In the genomic region with DNA sequence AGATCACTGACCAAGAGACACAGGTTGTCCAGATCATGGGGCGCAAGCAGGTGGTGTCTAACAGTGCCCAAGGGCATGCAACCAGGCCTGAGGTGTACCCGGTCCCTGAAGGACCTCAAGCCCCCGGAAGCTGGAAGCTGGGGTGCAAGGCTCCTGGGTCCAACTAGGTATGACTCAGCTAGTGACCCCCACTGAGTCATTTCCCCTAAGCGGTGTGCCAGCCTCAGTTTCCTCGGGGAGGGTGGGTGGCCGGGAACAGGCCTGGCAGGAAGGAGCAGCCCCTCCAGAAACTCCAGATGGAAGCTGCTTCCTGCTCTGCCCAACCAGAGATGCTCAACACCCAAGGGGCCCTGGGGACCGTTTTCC, we compare ENCODE assay signal across 9 mouse cellular contexts. TPM values are rescaled to one million over a fixed set of nuclear protein-coding genes. Genes with fewer than 3 reads are reported as not detected.
DNase-seq lines count a peak whose midpoint lies in the region; ATAC-seq lines count a peak whose summit lies in the region.
"Had no signal": no experiment of that assay in that cellular context is flagged by ENCODE, and none has a peak within 500 bp of the region (broad histone marks: within the 10 kb centered on the region; RNA-seq: fewer than 3 reads in every experiment).

No protein-coding gene starts in this region.

- no peaks in the 10 kb centered on the region for H3K9me3 ChIP-seq in heart, embryonic 12.5 days (replicated peaks)
- no peaks in the 10 kb centered on the region for H3K9me3 ChIP-seq in neural tube, embryonic 11.5 days (ENCODE audit: control insufficient read depth, low read length)
- no peaks in the 10 kb centered on the region for H3K9me3 ChIP-seq in limb, embryonic 11.5 days (ENCODE audit: control insufficient read depth, low read length)
- H3K9me3 ChIP-seq in stomach, embryonic 16.5 days (replicated peaks; ENCODE audit: control insufficient read depth, low read length): no peaks in the 10 kb centered on the region

- DNase-seq in heart, adult 11 months: no peak
- DNase-seq in neural tube, embryonic 11.5 days (ENCODE audit: low spot score): no peak
- DNase-seq in neural tube, embryonic 10.5 days (ENCODE audit: extremely low spot score, low spot score): no peak
- no peak for DNase-seq in limb, embryonic 11.5 days (ENCODE audit: low spot score)
- no peak for DNase-seq in left cerebral cortex, postnatal 10 days (ENCODE audit: extremely low spot score in 1 of 2, low spot score in 2 of 2)
- DNase-seq in yolk sac, embryonic 10.5 days (ENCODE audit: low spot score): no peak
- DNase-seq: right cerebral cortex, postnatal 14 days had no signal

- intact Hi-C loops in left cerebral cortex, postnatal 10 days (cut with DNase I): no loop called here

- H3K36me3 ChIP-seq in heart, embryonic 12.5 days: peaks cover 4% of the 10 kb centered on the region; the same call in 1 of the 2 replicates
- no peaks in the 10 kb centered on the region for H3K36me3 ChIP-seq in neural tube, embryonic 11.5 days (ENCODE audit: control insufficient read depth, insufficient read depth, low read length)
- H3K36me3 ChIP-seq in limb, embryonic 11.5 days (ENCODE audit: control insufficient read depth, insufficient read depth, low read length): no peaks in the 10 kb centered on the region
- no peaks in the 10 kb centered on the region for H3K36me3 ChIP-seq in stomach, embryonic 16.5 days (ENCODE audit: control insufficient read depth, insufficient read depth, low read length)

- peaks cover 65% of the 10 kb centered on the region for H3K4me1 ChIP-seq in heart, embryonic 12.5 days (replicated peaks)
- peaks cover 24% of the 10 kb centered on the region for H3K4me1 ChIP-seq in neural tube, embryonic 11.5 days (ENCODE audit: control insufficient read depth, insufficient read depth, low read length)
- peaks cover 32% of the 10 kb centered on the region for H3K4me1 ChIP-seq in limb, embryonic 11.5 days (ENCODE audit: control insufficient read depth, insufficient read depth, low read length)
- peaks cover 52% of the 10 kb centered on the region for H3K4me1 ChIP-seq in stomach, embryonic 16.5 days (ENCODE audit: control insufficient read depth, insufficient read depth, low read length)

- 50% methylated on average over 7 of the region's 7 CpGs for WGBS in heart, embryonic 12.5 days
- 79% methylated on average over 6 of the region's 7 CpGs for WGBS in neural tube, embryonic 11.5 days
- 76% methylated on average over 7 of the region's 7 CpGs for WGBS in limb, embryonic 11.5 days
- 69% methylated on average over 7 of the region's 7 CpGs for WGBS in stomach, embryonic 16.5 days

- H3K4me3 ChIP-seq in heart, embryonic 12.5 days: peak overlapping the region; percentile 85
- H3K4me3 ChIP-seq in neural tube, embryonic 11.5 days (ENCODE audit: low read depth, low read length): 0 out of 2 replicates have a peak overlapping the region, but pooled peaks have one; percentile 4
- no peak overlapping the region for H3K4me3 ChIP-seq in limb, embryonic 11.5 days (ENCODE audit: low read depth, low read length)
- peak overlapping the region; percentile 70 for H3K4me3 ChIP-seq in stomach, embryonic 16.5 days (replicated peaks; ENCODE audit: low read length)

- no peak overlapping the region for H3K9ac ChIP-seq in heart, embryonic 12.5 days
- no peak overlapping the region for H3K9ac ChIP-seq in neural tube, embryonic 11.5 days (ENCODE audit: low read length)
- H3K9ac ChIP-seq in limb, embryonic 11.5 days (ENCODE audit: low read length): no peak overlapping the region; the same call in 1 of the 2 replicates
- peak overlapping the region; percentile 18; the same call in 1 of the 2 replicates for H3K9ac ChIP-seq in stomach, embryonic 16.5 days (ENCODE audit: low read length)

- ATAC-seq in heart, embryonic 12.5 days (ENCODE audit: insufficient number of reproducible peaks, low FRiP score): no peak
- no peak for ATAC-seq in neural tube, embryonic 11.5 days (ENCODE audit: insufficient read depth, low FRiP score, low TSS enrichment)
- no peak for ATAC-seq in limb, embryonic 11.5 days (ENCODE audit: insufficient number of reproducible peaks, low FRiP score, low TSS enrichment, low read depth)
- ATAC-seq in stomach, embryonic 16.5 days (ENCODE audit: insufficient read depth, low FRiP score): no peak

- peak overlapping the region; percentile 98 for H3K4me2 ChIP-seq in heart, embryonic 12.5 days
- peak overlapping the region; percentile 22; the same call in 1 of the 2 replicates for H3K4me2 ChIP-seq in neural tube, embryonic 11.5 days (ENCODE audit: low read depth)
- H3K4me2 ChIP-seq in limb, embryonic 11.5 days (ENCODE audit: low read depth, severe bottlenecking): peak overlapping the region; percentile 13; the same call in 1 of the 2 replicates
- H3K4me2 ChIP-seq in stomach, embryonic 16.5 days (ENCODE audit: low read depth, low read length): peak overlapping the region; percentile 83

- H3K27ac ChIP-seq in heart, embryonic 12.5 days (ENCODE audit: poor library complexity, severe bottlenecking): peak overlapping the region; percentile 74
- H3K27ac ChIP-seq in neural tube, embryonic 11.5 days (ENCODE audit: low read depth, low read length): no peak overlapping the region
- no peak overlapping the region for H3K27ac ChIP-seq in limb, embryonic 11.5 days (replicated peaks; ENCODE audit: low read depth, low read length)
- no peak overlapping the region for H3K27ac ChIP-seq in stomach, embryonic 16.5 days (ENCODE audit: low read length)

- no peaks in the 10 kb centered on the region for H3K27me3 ChIP-seq in heart, embryonic 12.5 days (replicated peaks)
- H3K27me3 ChIP-seq in neural tube, embryonic 11.5 days (ENCODE audit: control insufficient read depth, insufficient read depth, low read length): peaks cover 30% of the 10 kb centered on the region
- H3K27me3 ChIP-seq in limb, embryonic 11.5 days (ENCODE audit: control insufficient read depth, insufficient read depth, low read length): peaks cover 17% of the 10 kb centered on the region
- H3K27me3 ChIP-seq in stomach, embryonic 16.5 days (ENCODE audit: control insufficient read depth, insufficient read depth, low read length): no peaks in the 10 kb centered on the region

RNA-seq across cellular contexts. Expression of a gene that starts 3.2 kb away (rescaled TPM):
- polyA plus RNA-seq in heart, embryonic 12.5 days (2016; fragmentation: Nextera tagmentation; extraction: Ambion mirVana): 22.6 and 24.9 TPM in 2 replicates
- 10.2 and 10.5 TPM in 2 replicates for polyA plus RNA-seq in neural tube, embryonic 11.5 days (2014; fragmentation: Nextera tagmentation; extraction: Ambion mirVana)
- polyA plus RNA-seq in limb, embryonic 11.5 days (2014; fragmentation: Nextera tagmentation; extraction: Ambion mirVana): 10.2 and 11.0 TPM in 2 replicates
- 8.3 and 8.8 TPM in 2 replicates for polyA plus RNA-seq in stomach, embryonic 16.5 days (2015; fragmentation: Nextera tagmentation; extraction: Ambion mirVana)
- 10 to 100 TPM; 17.1 to 17.3 TPM for total RNA-seq in left cerebral cortex, postnatal 10 days (2021)

RNA-seq across cellular contexts. Expression of a gene that starts 14.6 kb away (rescaled TPM):
- 17.1 and 17.8 TPM in 2 replicates for polyA plus RNA-seq in heart, embryonic 12.5 days (2016; fragmentation: Nextera tagmentation; extraction: Ambion mirVana)
- polyA plus RNA-seq in neural tube, embryonic 11.5 days (2014; fragmentation: Nextera tagmentation; extraction: Ambion mirVana): 32.3 and 34.4 TPM in 2 replicates
- 35.3 and 36.8 TPM in 2 replicates for polyA plus RNA-seq in limb, embryonic 11.5 days (2014; fragmentation: Nextera tagmentation; extraction: Ambion mirVana)
- polyA plus RNA-seq in stomach, embryonic 16.5 days (2015; fragmentation: Nextera tagmentation; extraction: Ambion mirVana): 16.9 and 17.4 TPM in 2 replicates
- total RNA-seq in left cerebral cortex, postnatal 10 days (2021): 10 to 100 TPM; 11.4 to 12.4 TPM

Comparison
In these comparisons a context has a peak if more than half of its experiments do, and no peak if none do; other contexts are left out.
1. H3K4me2 ChIP-seq: peak in every context shown above with its lines; median percentile 98 in heart, embryonic 12.5 days; 83 in stomach, embryonic 16.5 days; 22 in neural tube, embryonic 11.5 days; 13 in limb, embryonic 11.5 days.